Mouse (Mus musculus): Measurements from ENCODE around the gene Hoxa6.
A peak's percentile ranks its signal among the peaks of the same experiment; 100 is the strongest.

The Hoxa6 gene

DNA sequence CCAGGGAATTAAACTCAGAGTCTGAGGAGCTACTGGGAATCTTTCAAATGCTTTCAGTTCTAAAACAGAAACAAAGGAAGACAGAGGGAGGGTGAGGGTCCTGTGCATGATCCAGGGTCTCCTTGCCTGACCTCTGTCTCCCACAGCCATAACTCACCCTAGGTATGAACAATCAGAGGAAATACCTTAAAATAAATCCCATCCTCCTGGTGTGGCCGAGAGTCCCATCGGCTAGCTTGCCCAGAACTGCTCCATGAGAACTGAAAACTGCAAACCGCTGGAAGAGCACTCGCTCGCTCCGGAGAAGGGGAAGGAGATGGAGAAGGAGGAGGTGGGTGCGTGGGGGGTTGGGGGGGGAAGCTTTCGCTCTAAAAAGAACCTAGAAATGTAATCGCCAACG, 28.8 kb downstream of the Hoxa6 start:
- DNase-seq (ENCODE audit: low spot score in 2 of 2) = no peak

DNA sequence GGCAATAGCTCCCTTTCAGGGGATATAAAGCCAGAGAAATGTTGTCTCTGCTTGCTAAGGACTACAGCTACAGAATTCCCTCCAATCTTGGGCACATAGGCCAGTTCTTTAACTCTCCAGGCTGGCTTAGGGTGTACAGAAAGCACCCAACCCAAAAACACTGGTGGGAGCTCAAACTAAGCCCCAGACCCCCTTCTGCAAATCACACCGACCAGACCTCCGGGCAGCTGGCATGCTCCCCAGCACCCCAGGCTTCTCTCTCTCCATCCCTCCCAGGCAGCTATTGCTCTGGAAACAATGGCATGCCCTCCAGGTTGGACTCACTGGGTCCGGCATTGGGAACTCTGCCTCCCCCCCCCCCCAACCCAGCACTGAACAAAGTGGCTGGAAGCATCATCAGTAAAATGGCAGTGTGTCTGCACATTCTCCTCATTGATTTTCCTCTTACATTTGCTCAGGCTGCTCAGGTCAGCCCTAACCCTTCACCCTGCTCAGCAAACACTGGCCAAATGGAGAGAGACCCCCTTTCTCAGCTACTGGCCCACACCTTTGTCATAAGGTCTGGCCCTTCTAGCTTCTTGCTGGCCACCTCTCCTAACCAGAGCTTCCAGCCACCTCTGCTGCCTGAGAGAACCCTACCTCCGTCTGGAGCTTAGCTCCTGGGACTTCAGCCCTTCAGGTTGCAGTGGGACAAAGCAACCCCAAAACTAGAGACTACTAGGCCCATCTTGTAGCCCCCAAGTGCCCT, 29.4 kb downstream of the Hoxa6 start:
- no peak for DNase-seq (ENCODE audit: low spot score in 2 of 2)

DNA sequence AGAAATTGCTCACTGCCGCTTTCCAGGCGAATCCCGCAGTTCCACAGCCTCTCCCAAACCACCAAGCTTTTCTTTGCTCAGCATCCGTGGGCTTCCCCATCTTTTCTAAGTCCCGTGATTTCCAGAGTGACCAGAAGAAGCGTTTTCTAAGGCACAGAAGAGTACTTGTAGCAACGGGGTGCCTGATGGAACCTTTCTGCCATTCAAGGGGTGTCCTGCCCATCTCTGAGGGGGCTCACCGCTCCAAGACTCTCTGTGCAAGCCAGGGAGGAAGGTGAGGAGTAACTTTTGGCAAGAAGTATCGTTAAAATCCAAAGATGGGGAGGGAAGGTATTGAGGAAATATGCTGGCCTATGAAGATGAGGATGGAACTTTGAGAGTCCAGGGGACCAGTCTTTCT, 30.7 kb downstream of the Hoxa6 start:
- DNase-seq (ENCODE audit: low spot score in 2 of 2) = no peak

DNA sequence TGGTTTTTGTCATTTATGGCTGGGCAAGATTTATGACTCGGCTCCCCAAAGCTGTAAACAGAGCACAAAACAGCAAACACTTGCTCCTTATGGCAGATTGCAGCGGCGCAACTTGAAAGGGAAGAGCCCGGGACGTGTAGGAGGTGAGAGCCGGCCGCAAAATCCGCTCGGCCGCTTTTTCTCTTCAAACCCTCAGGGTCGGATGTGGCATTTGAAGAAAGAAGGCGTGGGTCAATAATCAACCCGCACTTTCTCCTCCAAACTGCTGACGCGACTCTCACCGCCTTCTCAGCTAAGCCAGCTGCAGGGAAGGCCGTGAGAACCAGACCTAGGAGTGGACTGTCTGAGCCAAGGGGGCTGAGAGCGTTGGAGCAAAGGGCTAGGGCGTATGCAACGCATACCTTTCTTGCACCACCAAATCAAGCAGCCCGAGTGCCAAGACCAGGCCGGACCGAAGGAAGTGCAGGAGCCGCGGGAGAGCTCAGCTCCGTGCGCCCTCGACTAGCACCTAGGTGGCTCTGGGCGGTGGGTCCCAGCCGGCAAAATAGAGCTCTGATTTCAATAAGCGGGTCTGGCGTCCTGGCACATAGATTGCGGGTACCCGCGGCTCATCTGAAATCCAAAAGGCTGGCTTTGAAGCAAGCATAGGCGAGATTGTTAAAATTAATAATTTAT, 31.3 kb downstream of the Hoxa6 start, which contains the start of gene 5730596B20Rik:
5730596B20Rik (plus strand) TSS at position 438 of the 675 bp plus-strand sequence.
- DNase-seq (ENCODE audit: low spot score in 2 of 2) = no peak

DNA sequence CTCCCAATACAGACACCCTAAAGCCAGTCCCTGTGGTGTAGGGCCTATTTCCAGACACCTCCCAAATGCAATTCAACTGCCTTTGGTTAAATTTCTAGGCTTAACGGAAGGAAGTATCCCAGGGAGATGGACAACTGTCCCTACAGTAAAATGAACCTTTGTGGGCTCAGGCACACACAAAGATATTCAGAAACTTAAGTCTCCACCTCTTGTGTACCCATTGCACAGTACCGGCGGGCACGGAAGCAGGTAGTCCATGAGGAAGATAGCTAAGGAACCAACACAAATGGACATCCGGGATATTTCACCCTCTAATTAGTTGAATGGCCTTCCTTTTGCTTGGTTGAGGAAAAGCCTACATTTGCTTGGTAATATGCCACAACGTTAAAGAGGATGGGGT, 32.1 kb downstream of the Hoxa6 start:
- DNase-seq (ENCODE audit: low spot score in 2 of 2) = no peak

DNA sequence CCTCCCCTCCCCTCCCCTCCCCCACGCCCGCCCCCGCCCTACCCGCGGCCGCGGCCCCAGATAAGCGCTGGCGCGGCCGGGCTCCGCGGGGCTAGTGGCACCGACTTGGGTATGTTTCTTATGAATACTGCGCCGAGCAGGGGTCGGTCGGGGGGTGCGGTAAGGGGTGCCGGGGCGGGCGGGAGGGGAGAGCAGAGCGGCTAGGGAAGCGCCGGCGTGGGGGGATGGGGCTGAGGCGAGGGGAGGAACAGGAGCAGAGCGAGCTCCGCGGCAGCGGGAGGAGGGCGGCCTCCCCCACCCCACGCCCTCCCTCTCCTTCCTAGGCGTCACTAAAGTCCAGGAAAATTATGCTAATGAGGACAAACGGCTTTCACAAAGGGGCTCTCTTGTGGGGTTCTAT, 32.7 kb downstream of the Hoxa6 start:
- DNase-seq (ENCODE audit: low spot score in 2 of 2) = no peak

DNA sequence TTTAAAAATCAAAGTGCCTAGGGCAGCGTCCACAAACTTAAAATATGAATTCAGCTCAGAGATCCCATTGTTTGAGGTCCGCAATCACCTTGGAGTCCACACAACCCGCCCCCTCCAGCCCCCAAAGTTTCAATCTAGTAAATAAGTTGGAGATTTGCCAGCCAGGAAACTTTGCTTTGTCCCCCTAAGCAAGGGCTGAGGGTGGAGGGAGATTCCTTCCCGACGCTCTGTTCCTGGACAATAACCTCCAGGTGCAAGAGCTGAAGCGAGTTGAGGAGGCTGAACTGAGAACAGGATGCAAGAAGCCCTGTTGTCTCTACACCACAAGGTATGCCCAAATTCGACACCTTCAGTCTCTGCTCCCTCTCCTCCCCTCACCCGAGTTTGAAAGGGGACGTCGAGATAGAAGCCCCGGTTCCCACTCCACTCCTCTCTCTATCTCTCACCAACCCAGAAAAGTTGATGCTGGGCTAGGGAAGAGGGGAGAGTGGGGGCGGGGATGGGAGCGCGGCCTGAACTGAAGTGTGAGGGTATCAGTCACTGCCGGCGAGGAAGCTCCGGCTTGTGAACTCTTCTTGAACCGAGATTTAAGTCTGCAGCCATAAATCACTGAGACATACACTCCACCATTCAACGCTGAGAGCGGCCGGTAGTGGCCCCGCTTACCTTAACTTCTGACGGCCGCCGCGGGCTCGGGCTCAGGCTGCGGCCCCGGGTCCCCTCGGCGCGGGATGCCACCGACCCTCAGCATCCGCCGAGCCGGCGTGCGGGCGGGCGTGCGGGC, 33.4 kb downstream of the Hoxa6 start:
- no peak for DNase-seq (ENCODE audit: low spot score in 2 of 2)

DNA sequence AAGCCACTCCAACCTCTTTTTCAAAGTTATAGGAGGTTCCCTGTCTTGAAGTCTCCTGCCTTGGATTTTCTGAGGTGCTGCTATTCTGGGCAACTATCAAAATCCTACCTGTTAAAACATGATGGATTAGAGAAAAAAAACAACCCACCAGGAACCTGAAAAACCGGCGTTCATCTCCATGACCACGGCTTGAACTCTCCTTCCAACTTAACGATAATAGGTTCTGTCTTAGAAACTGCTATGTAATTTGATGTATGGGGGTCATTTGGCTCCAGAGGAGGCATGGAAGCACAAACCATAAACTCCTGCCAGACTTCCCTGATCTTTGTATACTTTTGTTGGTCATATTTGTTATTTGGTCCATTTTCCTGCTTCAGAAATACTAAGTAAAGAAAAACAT, 34.9 kb downstream of the Hoxa6 start:
- no peak for DNase-seq (ENCODE audit: low spot score in 2 of 2)

DNA sequence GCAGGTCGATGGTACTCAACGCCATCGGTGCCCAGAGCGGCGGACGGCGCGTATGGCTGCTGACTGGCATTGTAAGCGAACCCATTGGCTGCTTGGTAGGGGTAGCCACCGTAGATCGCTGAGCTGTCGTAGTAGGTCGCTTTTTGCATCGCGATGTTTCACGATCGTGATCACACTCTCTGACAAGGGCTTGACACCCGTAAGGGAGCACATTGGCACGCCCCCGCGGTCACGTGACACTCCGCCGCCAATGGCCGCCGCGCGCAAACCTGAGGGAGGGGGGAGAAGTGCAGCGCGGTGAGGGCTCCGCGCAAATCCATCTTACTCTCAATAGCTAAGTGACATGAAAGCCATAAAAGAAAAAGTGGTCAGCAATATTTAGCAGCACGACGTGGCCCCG, 36.0 kb downstream of the Hoxa6 start:
- no peak for DNase-seq (ENCODE audit: low spot score in 2 of 2)

DNA sequence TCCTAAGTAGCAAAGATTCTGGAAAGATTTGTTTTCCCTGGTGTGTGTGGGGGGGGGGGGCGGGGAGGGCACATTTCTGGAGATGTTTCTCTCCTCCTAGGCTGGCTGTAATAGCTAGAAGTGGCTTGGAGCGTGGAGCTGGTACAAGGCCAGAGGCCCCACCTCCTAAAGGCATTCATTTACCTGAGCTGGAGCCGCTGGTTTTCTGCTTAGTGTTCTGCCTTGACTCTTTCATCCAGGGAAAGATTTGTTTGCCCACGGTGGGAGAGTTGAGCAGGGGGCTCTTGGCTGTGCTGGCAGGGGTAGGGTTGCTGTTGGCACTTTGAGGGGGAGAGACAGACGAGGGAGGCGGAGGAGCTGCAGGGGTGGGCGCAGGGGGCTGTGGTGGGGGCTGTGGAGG, 36.6 kb downstream of the Hoxa6 start:
- DNase-seq (ENCODE audit: low spot score in 2 of 2) = no peak

DNA sequence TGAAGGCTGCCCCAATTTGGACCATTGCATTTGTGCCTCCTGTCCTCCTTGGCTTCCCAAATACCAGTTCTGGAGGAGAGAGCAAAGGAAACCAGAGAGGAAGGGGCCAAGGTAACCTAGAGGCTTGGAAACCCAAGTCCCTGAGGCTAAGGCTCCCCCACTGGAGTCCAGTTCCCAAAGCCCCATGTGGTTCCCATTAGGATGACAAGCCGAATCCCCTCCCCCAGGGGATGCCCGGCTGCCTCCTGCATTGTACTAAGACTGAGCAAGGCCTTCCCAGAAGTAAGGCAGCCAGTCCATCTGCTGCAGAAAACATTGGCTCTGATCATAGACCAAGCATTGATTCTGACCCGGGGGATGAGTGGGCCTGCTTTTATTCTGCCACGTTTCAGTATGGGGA, 37.2 kb downstream of the Hoxa6 start:
- no peak for DNase-seq (ENCODE audit: low spot score in 2 of 2)

DNA sequence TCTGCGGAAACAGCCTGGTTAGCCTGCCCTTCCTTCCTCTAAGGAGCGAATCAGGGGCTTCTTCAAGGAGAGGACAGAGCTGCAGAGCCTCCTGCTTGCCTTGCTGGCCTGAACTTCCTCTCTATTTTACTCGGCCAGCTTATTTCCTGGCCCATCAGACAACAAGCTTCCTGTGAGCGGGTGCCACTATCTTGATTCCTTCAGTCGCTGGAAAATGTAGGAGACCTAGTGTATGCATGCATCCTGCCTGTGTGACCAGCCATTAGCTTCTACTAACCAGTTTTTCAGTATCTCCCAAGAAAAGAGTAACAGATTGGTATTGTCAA, 37.7 kb downstream of the Hoxa6 start:
- DNase-seq (ENCODE audit: low spot score in 2 of 2) = no peak

DNA sequence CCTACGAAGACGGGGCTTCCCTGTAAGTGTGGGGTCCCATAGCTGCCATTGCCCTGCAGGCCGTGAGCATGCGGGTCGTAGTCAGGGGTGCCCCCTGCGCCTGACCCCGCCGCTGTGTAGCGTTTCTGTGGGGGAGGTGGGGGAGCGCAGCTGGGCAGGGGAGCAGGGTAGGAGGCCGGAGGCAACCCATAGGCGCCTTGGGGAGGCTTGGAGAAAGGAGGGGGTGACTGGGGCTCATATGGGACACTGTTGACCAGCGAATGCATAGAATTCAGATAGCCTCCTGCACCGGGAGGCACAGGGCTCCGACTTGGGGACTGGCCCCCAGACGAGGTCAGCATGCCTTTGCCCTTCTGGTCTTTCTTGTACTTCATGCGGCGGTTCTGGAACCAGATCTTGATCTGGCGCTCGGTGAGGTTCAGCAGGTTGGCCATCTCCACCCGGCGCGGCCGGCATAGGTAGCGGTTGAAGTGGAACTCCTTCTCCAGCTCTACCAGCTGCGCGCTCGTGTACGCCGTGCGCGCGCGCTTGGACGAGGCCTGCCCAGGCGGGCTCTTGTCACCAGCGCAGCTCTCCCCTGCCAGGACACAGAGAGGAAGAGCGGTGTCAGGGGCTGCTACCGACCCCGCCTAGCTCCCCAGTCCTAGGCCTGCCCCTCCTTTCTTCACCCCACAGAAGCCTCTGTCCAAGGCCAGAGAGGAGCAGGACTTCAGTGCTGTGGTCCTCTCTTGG, 38.2 kb downstream of the Hoxa6 start:
- no peak for DNase-seq (ENCODE audit: low spot score in 2 of 2)

DNA sequence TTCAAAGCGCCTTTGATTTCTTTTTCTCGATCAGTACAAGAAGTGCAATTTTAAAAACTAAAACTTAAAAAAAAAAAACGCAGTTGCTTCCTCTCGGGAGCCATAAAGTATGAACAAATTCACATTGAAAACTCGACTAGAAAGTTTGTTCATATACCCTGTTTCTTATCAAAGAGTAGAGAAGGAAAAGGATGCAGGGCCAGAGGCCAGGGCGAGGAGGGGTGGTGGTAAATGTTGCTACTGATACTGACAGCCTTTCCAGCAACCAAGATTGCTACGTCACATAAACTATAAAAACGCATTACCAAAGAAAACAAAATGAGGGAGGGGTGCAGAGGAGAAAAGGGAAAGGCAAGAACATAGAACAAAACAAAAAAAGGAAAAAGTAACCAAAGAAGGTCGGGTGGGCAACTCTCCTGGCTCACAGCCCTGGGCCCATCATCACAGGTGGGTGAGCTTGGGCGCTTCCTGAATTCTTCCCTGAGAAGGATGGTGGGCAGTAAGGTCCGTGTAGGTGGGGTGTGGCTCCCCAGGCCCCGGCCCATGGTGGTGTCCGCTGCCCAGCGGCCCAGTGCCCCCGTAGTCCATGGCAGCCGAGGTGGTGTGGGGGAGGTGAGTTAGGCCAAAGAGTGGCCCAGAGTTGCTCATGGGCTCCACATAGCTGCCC, 38.9 kb downstream of the Hoxa6 start:
- no peak for DNase-seq (ENCODE audit: low spot score in 2 of 2)

DNA sequence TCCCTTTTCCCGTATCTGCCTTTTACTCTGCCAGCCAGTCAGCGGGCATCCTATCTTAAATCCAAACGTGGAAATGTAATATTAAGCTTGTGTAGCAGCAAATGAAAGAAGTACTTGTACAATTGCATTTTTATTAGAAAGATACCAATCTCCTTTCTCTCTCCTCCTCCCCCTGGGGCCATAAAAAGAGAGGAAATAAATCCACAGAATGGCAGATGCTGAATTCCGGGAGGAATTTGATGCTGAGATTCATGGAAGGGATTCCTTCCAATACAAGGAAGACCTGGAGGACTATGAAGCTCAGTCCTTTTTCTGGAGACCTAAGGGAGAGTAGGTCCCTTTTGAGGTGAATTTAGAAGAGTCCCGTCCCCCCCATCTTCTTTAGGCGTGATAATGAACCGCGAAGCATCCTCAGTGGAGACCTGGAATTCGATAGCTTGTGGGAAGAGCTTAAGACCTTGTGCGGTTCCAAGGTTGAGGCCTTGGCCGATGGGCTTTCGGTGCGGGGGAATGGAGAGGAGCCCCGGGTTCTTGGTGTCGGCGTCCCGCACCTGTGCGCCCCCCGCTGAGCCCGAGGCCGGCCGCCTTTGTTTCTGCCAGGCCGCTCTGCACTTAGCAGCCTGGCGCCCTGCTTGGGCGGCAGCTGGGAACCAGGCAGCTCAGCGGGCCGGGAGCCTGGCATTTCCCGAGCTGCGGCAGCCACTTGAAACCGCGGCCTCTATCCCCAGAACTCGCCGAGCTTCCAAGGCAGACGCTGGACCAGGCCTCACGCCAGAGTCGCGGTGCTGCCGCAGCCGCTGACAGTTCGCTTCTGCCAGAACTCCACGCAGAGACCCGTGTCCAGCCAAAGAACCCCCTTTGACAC, 40.1 kb downstream of the Hoxa6 start:
- no peak for DNase-seq (ENCODE audit: low spot score in 2 of 2)

DNA sequence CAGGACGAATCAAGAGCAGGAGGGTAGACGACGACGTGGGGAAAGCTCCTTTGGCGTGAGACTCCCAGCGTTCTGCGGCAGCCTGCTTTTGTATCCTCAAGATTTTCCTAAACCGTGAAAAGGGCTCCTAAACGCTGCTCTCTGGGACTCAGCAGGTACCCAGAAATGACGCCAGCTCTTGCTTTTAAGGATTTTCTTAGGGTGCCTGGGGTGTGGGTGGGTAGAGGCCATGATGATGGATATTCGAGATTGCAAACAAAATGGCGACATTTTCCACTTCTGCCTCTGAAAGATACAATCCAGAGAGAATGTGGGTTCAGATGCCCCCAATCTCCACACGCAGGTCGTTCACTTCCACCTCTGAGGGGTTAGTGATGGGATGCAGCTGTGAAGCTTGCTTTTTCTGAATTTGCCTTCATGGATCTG, 40.8 kb downstream of the Hoxa6 start:
- no peak for DNase-seq (ENCODE audit: low spot score in 2 of 2)

DNA sequence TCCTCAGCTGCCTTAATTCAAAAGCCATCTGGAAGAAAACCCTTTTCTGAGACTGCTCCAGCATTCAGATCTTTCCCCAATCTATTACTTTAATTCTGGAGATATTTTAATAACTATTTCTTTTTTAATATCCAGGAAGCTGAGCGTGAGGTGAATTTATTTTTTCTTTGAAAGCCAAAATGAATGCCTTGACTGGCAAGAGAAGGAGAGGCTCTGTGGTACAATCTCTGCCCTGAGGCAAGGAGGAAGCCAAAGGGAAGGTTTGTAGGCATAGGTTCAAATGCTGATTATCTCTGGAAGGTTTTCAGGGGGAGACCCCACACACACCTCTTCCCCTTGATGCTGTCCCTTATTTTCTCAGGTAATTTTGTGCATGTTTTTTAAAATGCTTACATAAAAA, 41.3 kb downstream of the Hoxa6 start:
- no peak for DNase-seq (ENCODE audit: low spot score in 2 of 2)

DNA sequence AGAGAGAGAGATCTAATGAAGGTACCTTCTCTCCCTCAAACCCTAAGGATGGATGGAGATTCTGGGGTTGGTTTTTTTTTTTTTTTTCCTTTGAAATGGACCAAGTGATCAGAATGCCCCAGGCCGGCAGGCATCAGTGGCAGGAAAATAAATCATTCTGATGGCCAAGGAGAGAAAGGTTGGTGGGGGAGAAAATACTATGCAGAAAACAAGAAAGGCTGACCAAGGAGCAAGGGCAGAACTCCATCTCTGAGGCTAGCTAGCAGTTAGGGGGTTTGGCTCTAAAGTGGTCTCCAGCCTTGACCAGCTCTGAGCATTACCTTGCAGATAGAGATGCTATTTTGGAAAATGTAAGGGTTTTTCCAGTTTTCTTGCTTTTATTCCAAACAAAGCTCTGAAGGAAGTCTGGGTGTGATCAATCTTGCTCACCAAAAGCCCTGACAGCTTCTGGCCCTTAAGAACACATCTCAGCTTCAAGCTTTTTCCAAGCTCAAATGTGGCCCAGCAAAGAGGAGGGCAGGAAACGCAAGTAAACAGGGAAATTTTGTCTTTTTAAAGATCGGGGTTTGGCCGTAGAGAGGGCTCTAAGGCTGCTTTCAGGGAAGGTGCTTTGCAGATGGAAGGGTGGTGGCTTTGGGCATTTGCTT, 42.0 kb downstream of the Hoxa6 start:
- DNase-seq (ENCODE audit: low spot score in 2 of 2) = no peak

DNA sequence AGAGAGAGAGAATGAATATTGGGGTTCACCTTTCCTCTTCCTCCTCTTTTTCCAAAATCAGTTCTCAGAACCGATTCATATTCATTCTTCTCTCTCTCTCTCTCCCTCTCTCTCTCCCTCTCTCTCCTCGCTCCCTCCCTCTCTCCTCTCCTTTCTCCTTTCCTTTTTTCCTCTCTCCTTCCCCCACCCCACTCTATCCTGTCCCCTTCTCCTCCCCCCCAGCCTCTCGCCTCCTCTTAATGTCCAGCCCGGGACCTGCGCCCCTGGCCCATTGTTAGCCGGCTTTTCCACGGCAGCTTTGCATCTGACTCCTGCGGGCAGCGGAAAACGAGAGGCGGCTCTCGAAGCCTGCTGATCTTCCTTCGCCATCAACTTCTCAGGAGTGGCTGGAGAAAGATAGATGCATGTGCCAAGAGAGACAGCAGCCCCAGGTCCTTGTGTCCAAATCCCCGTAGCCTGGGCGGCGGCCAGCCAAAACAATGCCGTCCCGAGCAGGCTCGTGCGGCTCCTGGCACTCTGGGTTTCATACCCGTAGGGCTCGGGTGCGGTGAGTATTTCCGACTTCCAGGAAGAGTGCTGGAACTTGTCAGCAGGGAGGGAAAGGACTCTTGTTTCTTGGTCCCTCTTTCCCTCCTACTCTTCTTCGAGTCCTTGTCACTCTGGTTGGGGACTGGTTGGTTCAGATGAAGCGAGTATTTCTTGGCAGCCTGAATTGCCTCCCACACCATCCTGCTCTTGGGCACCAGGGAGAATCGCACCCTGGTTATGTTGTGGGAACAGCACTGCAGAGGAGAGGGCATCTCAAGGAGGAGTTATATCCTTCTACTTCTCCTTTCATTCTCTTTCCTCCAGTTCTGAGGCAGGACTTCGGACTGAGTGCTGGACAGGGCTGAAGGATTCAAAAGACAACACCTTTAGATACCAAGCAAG, 42.8 kb downstream of the Hoxa6 start:
- peak in 1 of 2 experiments; percentile 20 for DNase-seq (ENCODE audit: low spot score in 2 of 2)

Measured in right cerebral cortex, postnatal 10 days (tissue).